Mouse (Mus musculus): ENCODE measurements at regions not wholly inside any gene's neighbourhood (a gene's known extent, or its start where the extent isn't known, plus 50 kb on each side); places are given as distances from the start of the nearest gene placed in this dataset.

DNA sequence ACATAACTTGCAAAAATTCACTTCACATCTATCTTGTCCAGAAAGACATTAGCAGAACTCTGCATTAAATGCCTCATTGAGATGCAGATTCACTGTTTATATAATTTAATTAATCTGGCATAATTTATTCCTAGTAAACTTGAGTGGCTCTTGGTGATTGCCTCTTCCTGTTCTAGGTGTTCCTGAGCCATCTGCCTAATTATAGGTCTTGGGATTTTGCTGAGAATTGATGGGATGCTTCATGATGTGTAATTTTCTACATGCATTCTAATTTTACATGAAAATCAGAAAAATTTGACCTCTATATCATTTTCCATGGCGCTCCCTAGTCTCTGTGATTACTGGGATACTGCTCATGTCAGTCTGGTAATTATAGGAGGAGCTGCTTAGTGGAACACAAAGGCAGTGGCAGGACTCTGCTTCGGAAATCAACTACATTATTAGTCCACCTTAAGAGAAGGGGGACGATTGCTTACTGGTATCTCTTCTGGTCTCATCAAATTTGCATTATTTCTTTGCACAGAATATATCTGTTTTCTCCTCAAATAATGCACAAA is 131.6 kb upstream of the Nova1 start:
- TF ChIP-seq POLR2AphosphoS2 (IDR thresholded peaks at IDR 0.05; ENCODE audit: insufficient read length, low read depth) = no peak
- no peak for TF ChIP-seq E2F4 (IDR thresholded peaks at IDR 0.05; ENCODE audit: insufficient read depth)
- no peak for TF ChIP-seq TCF12 (IDR thresholded peaks at IDR 0.05; ENCODE audit: insufficient read depth, poor library complexity, severe bottlenecking)
- TF ChIP-seq MYOD1 (IDR thresholded peaks at IDR 0.05; ENCODE audit: control insufficient read depth in 1 of 3, insufficient read length in 2 of 3, low read depth in 2 of 3) = no peak
- TF ChIP-seq MYOG (IDR thresholded peaks at IDR 0.05; ENCODE audit: control insufficient read depth in 1 of 3, insufficient read depth in 1 of 3, insufficient read length in 2 of 3, low read depth in 2 of 3) = no peak
- TF ChIP-seq USF1 (IDR thresholded peaks at IDR 0.05; ENCODE audit: low read depth) = no peak
- no peak for TF ChIP-seq MAX (IDR thresholded peaks at IDR 0.05; ENCODE audit: low read depth)
- no peak for TF ChIP-seq SRF (IDR thresholded peaks at IDR 0.05; ENCODE audit: control insufficient read depth, insufficient read length, low read depth)
- TF ChIP-seq CEBPB (IDR thresholded peaks at IDR 0.05; ENCODE audit: insufficient read depth, poor library complexity, severe bottlenecking) = no peak
- TF ChIP-seq POLR2A (IDR thresholded peaks at IDR 0.05; ENCODE audit: insufficient read length, low read depth) = no peak
- TF ChIP-seq REST (IDR thresholded peaks at IDR 0.05; ENCODE audit: insufficient read depth, insufficient read length) = no peak
- TF ChIP-seq TCF3 (IDR thresholded peaks at IDR 0.05; ENCODE audit: insufficient read length, low read depth) = no peak
- H3K79me2 ChIP-seq (ENCODE audit: control insufficient read depth, insufficient read depth) = no peaks in the 10 kb centered on the region
- no peaks in the 10 kb centered on the region for H3K36me3 ChIP-seq (ENCODE audit: control insufficient read depth, insufficient read depth)

DNA sequence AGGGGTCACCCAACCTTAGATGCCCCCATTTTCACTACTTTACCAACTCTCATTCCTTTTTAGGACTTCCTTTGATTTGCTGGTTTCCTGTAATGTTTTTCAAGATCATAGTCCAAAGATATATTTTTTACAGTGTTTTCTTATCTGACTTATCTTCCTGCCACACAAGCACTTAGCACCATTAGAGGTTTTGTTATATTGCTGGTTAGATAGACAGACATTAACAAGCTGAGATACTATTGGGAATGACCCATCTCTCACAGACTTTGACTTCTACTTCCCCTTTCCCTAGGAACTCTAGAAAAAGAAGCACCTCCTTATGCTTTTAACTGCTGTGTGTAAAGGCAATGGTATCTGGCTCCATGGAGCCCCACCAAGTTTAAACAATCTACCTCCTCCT is 127.0 kb upstream of the Nova1 start:
- Histone ChIP-seq H3K79me2 (ENCODE audit: control insufficient read depth, insufficient read depth) (no peaks in the 10 kb centered on the region), H3K4me3 (no peak overlapping the region), H3K36me3 (ENCODE audit: control insufficient read depth, insufficient read depth) (no peaks in the 10 kb centered on the region), H3K27me3 (ENCODE audit: control insufficient read depth, insufficient read depth, insufficient read length) (no peaks in the 10 kb centered on the region), H3K4me2 (ENCODE audit: low read depth) (no peak overlapping the region), H3ac (ENCODE audit: control insufficient read depth, insufficient read length) (no peak overlapping the region)
- no peak for TF ChIP-seq USF1 (IDR thresholded peaks at IDR 0.05; ENCODE audit: low read depth)
- no peak for TF ChIP-seq MAX (IDR thresholded peaks at IDR 0.05; ENCODE audit: low read depth)
- no peak for TF ChIP-seq TCF12 (IDR thresholded peaks at IDR 0.05; ENCODE audit: insufficient read depth, poor library complexity, severe bottlenecking)
- no peak for TF ChIP-seq POLR2AphosphoS2 (IDR thresholded peaks at IDR 0.05; ENCODE audit: insufficient read length, low read depth)
- no peak for TF ChIP-seq MYOG (IDR thresholded peaks at IDR 0.05; ENCODE audit: control insufficient read depth in 1 of 3, insufficient read depth in 1 of 3, insufficient read length in 2 of 3, low read depth in 2 of 3)
- TF ChIP-seq POLR2A (IDR thresholded peaks at IDR 0.05; ENCODE audit: insufficient read length, low read depth) = no peak
- TF ChIP-seq E2F4 (IDR thresholded peaks at IDR 0.05; ENCODE audit: insufficient read depth) = no peak
- TF ChIP-seq TCF3 (IDR thresholded peaks at IDR 0.05; ENCODE audit: insufficient read length, low read depth) = no peak
- TF ChIP-seq SRF (IDR thresholded peaks at IDR 0.05; ENCODE audit: control insufficient read depth, insufficient read length, low read depth) = no peak
- no peak for TF ChIP-seq REST (IDR thresholded peaks at IDR 0.05; ENCODE audit: insufficient read depth, insufficient read length)
- TF ChIP-seq MYOD1 (IDR thresholded peaks at IDR 0.05; ENCODE audit: control insufficient read depth in 1 of 3, insufficient read length in 2 of 3, low read depth in 2 of 3) = no peak
- TF ChIP-seq CEBPB (IDR thresholded peaks at IDR 0.05; ENCODE audit: insufficient read depth, poor library complexity, severe bottlenecking) = no peak

More for the DNA sequence above, 131.6 kb upstream of the Nova1 start:
- no peak overlapping the region for H3ac ChIP-seq (ENCODE audit: control insufficient read depth, insufficient read length)
- no peaks in the 10 kb centered on the region for H3K27me3 ChIP-seq (ENCODE audit: control insufficient read depth, insufficient read depth, insufficient read length)
- no peak overlapping the region for H3K4me3 ChIP-seq
- H3K4me2 ChIP-seq (ENCODE audit: low read depth) = no peak overlapping the region

DNA sequence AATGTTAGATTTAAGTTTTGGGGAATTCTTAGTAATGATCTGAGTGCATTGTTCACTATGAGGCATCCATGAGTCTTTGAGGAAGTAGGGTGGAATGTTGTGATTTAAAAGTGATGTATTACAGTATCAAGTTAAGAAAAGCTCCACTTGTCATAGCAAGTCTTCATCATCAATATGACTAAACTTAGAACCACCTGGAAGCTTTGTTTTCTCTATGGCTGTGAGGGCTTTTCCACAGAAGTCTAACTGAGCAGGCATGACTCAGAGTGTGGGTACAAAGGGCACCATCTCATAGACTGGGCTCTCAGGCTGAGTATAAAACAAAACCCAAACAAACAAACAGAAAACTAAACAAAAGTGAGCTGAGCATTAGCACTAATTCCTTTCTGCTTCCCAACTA is 112.4 kb upstream of the Nova1 start:
- Histone ChIP-seq H3K27me3 (ENCODE audit: control insufficient read depth, insufficient read depth, insufficient read length) (no peaks in the 10 kb centered on the region), H3K4me2 (ENCODE audit: low read depth) (no peak overlapping the region), H3K79me2 (ENCODE audit: control insufficient read depth, insufficient read depth) (no peaks in the 10 kb centered on the region), H3K36me3 (ENCODE audit: control insufficient read depth, insufficient read depth) (no peaks in the 10 kb centered on the region), H3ac (ENCODE audit: control insufficient read depth, insufficient read length) (no peak overlapping the region), H3K4me3 (no peak overlapping the region)
- TF ChIP-seq USF1 (IDR thresholded peaks at IDR 0.05; ENCODE audit: low read depth) = no peak
- TF ChIP-seq POLR2A (IDR thresholded peaks at IDR 0.05; ENCODE audit: insufficient read length, low read depth) = no peak

DNA sequence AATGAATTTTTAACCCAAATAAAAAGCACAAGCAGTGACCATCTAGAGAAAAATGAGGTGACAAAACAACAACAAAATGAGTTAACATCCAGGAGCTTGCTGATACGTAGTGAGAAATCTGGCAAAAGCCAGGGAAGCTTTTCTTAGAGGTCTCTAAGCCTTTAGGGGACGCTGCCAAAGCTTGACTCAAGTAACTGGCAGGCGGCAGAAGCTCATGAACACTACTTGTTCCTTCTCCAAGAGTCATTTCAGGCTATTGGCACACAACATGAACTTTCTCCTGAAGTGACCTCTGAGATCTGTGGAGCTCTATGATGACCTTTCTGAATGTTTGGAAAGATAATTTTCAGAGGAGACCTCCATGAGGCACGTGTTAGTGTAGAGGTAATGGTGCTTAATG is 98.6 kb upstream of the Nova1 start:
- Histone ChIP-seq H3ac (ENCODE audit: control insufficient read depth, insufficient read length) (no peak overlapping the region), H3K4me2 (ENCODE audit: low read depth) (no peak overlapping the region), H3K79me2 (ENCODE audit: control insufficient read depth, insufficient read depth) (no peaks in the 10 kb centered on the region), H3K4me3 (no peak overlapping the region), H3K36me3 (ENCODE audit: control insufficient read depth, insufficient read depth) (no peaks in the 10 kb centered on the region), H3K27me3 (ENCODE audit: control insufficient read depth, insufficient read depth, insufficient read length) (no peaks in the 10 kb centered on the region)
- no peak for TF ChIP-seq MYOD1 (IDR thresholded peaks at IDR 0.05; ENCODE audit: control insufficient read depth in 1 of 3, insufficient read length in 2 of 3, low read depth in 2 of 3)
- TF ChIP-seq USF1 (IDR thresholded peaks at IDR 0.05; ENCODE audit: low read depth) = no peak
- no peak for TF ChIP-seq MYOG (IDR thresholded peaks at IDR 0.05; ENCODE audit: control insufficient read depth in 1 of 3, insufficient read depth in 1 of 3, insufficient read length in 2 of 3, low read depth in 2 of 3)
- TF ChIP-seq POLR2AphosphoS2 (IDR thresholded peaks at IDR 0.05; ENCODE audit: insufficient read length, low read depth) = no peak
- TF ChIP-seq CEBPB (IDR thresholded peaks at IDR 0.05; ENCODE audit: insufficient read depth, poor library complexity, severe bottlenecking) = no peak
- no peak for TF ChIP-seq POLR2A (IDR thresholded peaks at IDR 0.05; ENCODE audit: insufficient read length, low read depth)
- TF ChIP-seq REST (IDR thresholded peaks at IDR 0.05; ENCODE audit: insufficient read depth, insufficient read length) = no peak
- TF ChIP-seq MAX (IDR thresholded peaks at IDR 0.05; ENCODE audit: low read depth) = no peak
- no peak for TF ChIP-seq SRF (IDR thresholded peaks at IDR 0.05; ENCODE audit: control insufficient read depth, insufficient read length, low read depth)

DNA sequence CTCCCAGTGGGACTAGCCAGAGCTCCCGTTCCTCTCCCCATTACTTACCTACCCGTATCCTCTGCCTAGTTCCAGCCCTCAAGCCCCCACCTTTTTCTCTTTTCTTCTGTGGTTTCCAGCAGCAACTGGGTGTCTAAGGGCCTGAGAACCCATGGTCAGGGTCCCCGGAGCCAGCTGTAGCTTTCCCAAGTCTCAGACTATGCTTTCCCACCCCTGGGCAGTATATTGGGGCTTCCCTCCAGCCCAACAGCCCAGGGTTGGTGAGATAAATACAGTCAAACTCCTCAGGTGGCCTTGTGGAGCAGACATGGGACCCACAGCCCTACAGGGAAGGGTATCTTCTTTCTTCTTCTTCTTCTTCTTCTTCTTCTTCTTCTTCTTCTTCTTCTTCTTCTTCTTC is 59.4 kb upstream of the Nova1 start:
- no peak overlapping the region for H3ac ChIP-seq (ENCODE audit: control insufficient read depth, insufficient read length)
- no peaks in the 10 kb centered on the region for H3K36me3 ChIP-seq (ENCODE audit: control insufficient read depth, insufficient read depth)
- TF ChIP-seq REST (IDR thresholded peaks at IDR 0.05; ENCODE audit: insufficient read depth, insufficient read length) (no peak), TCF12 (IDR thresholded peaks at IDR 0.05; ENCODE audit: insufficient read depth, poor library complexity, severe bottlenecking) (no peak), MAX (IDR thresholded peaks at IDR 0.05; ENCODE audit: low read depth) (no peak), USF1 (IDR thresholded peaks at IDR 0.05; ENCODE audit: low read depth) (no peak), MYOG (IDR thresholded peaks at IDR 0.05; ENCODE audit: control insufficient read depth in 1 of 3, insufficient read depth in 1 of 3, insufficient read length in 2 of 3, low read depth in 2 of 3) (no peak), MYOD1 (IDR thresholded peaks at IDR 0.05; ENCODE audit: control insufficient read depth in 1 of 3, insufficient read length in 2 of 3, low read depth in 2 of 3) (no peak), SRF (IDR thresholded peaks at IDR 0.05; ENCODE audit: control insufficient read depth, insufficient read length, low read depth) (no peak), CEBPB (IDR thresholded peaks at IDR 0.05; ENCODE audit: insufficient read depth, poor library complexity, severe bottlenecking) (no peak), E2F4 (IDR thresholded peaks at IDR 0.05; ENCODE audit: insufficient read depth) (no peak), POLR2AphosphoS2 (IDR thresholded peaks at IDR 0.05; ENCODE audit: insufficient read length, low read depth) (no peak), POLR2A (IDR thresholded peaks at IDR 0.05; ENCODE audit: insufficient read length, low read depth) (no peak), TCF3 (IDR thresholded peaks at IDR 0.05; ENCODE audit: insufficient read length, low read depth) (no peak)
- no peak overlapping the region for H3K4me3 ChIP-seq
- no peaks in the 10 kb centered on the region for H3K27me3 ChIP-seq (ENCODE audit: control insufficient read depth, insufficient read depth, insufficient read length)
- no peaks in the 10 kb centered on the region for H3K79me2 ChIP-seq (ENCODE audit: control insufficient read depth, insufficient read depth)
- no peak overlapping the region for H3K4me2 ChIP-seq (ENCODE audit: low read depth)
